Mouse (Mus musculus): Measurements from ENCODE around the gene Gprc5c. TPM values are rescaled to one million over a fixed set of nuclear protein-coding genes. Genes with fewer than 3 reads are reported as not detected.

Gene Gprc5c
- polyA plus RNA-seq, 1 experiment from 2014 or later, result 23.9 TPM

DNA sequence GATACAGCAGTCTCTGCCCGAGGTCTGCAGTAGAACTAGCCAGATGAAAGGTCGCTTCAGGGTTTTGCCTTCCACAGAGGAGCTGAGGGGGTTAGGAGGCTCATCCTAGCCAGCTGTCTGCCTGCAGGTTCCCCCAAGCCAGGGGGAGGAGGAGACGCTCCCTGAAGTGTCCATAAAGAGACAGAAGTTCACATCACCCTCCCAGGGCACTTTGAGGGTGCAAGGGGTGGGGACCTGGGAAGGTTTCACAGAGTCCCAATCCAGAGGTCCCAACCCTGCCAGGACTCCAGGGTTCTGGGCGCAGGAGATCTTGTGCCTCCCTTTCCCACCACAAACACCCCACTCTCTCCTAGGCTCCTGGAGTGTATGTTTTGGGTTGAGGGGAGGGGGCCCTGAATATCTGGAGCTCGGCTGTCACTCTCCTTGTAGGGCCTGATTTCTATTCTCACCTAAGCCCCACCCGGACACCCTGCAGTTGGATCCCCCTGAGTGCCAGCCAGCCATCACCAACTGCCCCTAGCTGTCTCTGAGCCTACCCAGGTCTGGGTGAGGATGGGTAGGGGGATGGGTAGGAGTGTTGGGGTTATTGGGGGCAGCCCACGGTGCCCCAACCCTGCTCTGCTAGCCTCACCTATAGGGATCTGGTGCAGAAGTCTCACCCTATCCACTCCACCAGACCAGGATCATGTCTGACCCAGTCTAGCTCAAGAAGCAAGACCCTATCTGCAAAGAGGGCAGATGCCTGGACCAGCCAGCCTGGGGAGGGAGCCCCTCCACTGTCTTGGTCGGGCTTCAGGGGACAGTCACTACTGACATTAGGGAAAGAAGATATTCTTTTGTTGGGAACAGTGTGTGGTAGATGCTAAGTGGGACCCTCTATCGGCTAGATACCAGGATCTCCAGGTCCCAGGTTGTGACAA is 23.5 kb downstream of the Gprc5c start:
- Histone ChIP-seq H3K4me2 (replicated peaks) (no peak overlapping the region), H3K27me3 (replicated peaks) (no peaks in the 10 kb centered on the region), H3K27ac (no peak overlapping the region), H3K36me3 (no peaks in the 10 kb centered on the region), H3K9me3 (no peaks in the 10 kb centered on the region), H3K4me1 (peaks cover 20% of the 10 kb centered on the region), H3K9ac (no peak overlapping the region), H3K4me3 (no peak overlapping the region)
- ATAC-seq (ENCODE audit: low FRiP score, low read depth), result peak; percentile 41; the same call in 1 of the 2 replicates
- WGBS, result 61% methylated on average over 9 of the region's 9 CpGs

DNA sequence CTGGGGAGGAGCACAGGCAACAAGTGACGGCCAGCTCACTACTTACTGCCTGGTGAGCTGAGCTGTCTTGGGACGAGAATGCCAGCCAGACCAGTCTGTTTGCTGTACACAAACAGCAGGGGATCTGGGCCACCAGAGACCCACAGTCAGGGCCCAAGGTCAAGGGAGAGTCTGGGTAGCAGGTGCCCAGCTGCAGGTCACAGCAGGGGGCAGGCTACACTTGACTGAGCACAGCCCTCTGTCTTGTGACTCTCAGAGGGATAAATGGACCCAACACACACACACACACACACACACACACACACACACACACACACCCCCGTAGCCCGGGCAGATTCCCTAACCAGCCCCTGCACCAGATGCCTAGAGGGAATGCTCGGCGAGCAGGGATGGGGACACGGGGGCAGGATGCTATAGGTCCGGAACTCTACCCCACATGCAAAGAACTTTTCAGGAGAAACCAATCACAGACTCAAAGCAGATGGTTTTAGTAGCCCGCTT is 24.4 kb downstream of the Gprc5c start:
- Histone ChIP-seq H3K27ac (no peak overlapping the region), H3K27me3 (replicated peaks) (no peaks in the 10 kb centered on the region), H3K4me1 (peaks cover 20% of the 10 kb centered on the region), H3K4me3 (no peak overlapping the region), H3K4me2 (replicated peaks) (no peak overlapping the region), H3K9me3 (no peaks in the 10 kb centered on the region), H3K9ac (no peak overlapping the region), H3K36me3 (no peaks in the 10 kb centered on the region)
- no peak for ATAC-seq (ENCODE audit: low FRiP score, low read depth)
- WGBS, result 7% methylated on average over 9 of the region's 9 CpGs

DNA sequence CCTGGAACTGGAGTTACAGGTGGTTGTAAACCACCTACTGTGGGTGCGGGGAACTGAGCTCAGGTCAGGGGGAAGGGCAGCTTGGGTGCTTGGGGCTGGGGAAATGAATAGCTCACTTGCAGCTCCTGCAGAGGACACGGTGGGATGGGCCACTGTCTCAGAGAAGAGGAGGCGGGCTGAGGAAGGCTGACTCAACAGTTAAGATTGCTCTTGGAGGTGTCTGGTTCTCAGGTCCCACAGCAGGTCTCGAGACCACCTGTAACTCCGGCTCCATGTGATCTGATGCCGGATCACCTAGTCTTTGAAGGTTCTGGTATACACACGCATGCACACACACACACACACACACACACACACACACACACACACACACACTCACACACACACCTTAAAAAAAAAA is 25.2 kb downstream of the Gprc5c start:
- Histone ChIP-seq H3K4me2 (replicated peaks) (no peak overlapping the region), H3K36me3 (no peaks in the 10 kb centered on the region), H3K27ac (no peak overlapping the region), H3K27me3 (replicated peaks) (no peaks in the 10 kb centered on the region), H3K4me3 (no peak overlapping the region), H3K9me3 (no peaks in the 10 kb centered on the region), H3K9ac (no peak overlapping the region), H3K4me1 (peaks cover 20% of the 10 kb centered on the region)
- ATAC-seq (ENCODE audit: low FRiP score, low read depth), result no peak
- 27% methylated on average over 7 of the region's 7 CpGs for WGBS

GRCm38 (mm10) chr11:114876621-114877020 is 25.7 kb downstream of the Gprc5c start:
- H3K4me1 ChIP-seq, result peaks cover 20% of the 10 kb centered on the region
- no peak for ATAC-seq (ENCODE audit: low FRiP score, low read depth)
- WGBS, result 61% methylated on average over 2 of the region's 2 CpGs

DNA sequence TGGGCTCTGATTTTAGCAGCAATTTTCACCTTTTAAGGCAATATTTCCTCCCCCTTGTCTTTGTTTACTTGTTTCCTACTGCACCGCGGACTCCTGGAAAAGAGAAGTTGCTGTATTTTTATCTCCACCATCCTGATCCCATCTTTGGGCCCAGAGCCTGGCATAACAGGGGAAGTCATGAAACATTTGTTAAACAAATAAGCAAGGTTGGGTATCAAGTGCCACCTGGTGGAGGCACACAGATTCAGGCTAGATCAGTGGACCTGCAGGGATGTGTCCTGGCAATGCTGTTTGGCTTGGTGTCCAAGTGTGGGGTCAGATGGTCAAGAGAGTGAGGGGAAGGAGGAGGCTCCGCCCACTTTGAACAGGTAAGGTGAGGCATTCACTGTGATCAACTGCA is 26.2 kb downstream of the Gprc5c start:
- Histone ChIP-seq H3K9ac (no peak overlapping the region), H3K4me2 (replicated peaks) (no peak overlapping the region), H3K27ac (no peak overlapping the region), H3K36me3 (no peaks in the 10 kb centered on the region), H3K27me3 (replicated peaks) (no peaks in the 10 kb centered on the region), H3K4me1 (peaks cover 20% of the 10 kb centered on the region), H3K4me3 (no peak overlapping the region), H3K9me3 (no peaks in the 10 kb centered on the region)
- ATAC-seq (ENCODE audit: low FRiP score, low read depth), result no peak
- WGBS, result 69% methylated on average over 3 of the region's 3 CpGs

More at GRCm38 (mm10) chr11:114876621-114877020, 25.7 kb downstream of the Gprc5c start:
- Histone ChIP-seq H3K4me3 (no peak overlapping the region), H3K4me2 (replicated peaks) (no peak overlapping the region), H3K9ac (no peak overlapping the region), H3K27ac (no peak overlapping the region), H3K27me3 (replicated peaks) (no peaks in the 10 kb centered on the region), H3K9me3 (no peaks in the 10 kb centered on the region), H3K36me3 (no peaks in the 10 kb centered on the region)

DNA sequence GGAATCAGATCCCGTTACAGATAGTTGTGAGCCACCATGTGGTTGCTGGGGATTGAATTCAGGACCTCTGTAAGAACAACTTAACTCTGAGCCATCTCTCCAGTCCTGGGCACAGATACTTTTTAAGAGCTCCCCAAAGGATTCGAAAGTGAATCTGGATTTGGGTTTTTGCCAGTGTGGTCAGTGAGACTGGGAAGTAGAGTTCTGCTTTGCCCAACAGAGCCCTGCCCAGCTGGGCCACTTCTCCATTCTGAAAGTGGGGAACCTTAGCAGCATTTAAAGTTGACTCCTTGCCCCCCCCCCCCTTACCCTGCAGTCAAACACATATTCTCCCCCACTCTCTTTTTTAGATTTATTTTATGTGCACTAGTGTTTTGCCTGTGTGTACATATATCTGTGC is 28.7 kb downstream of the Gprc5c start:
- Histone ChIP-seq H3K4me3 (no peak overlapping the region), H3K9ac (no peak overlapping the region), H3K27ac (no peak overlapping the region), H3K36me3 (no peaks in the 10 kb centered on the region), H3K4me1 (0 out of 2 replicates have a peak, but pooled peaks cover 7% of the 10 kb centered on the region), H3K4me2 (replicated peaks) (no peak overlapping the region), H3K9me3 (no peaks in the 10 kb centered on the region), H3K27me3 (replicated peaks) (no peaks in the 10 kb centered on the region)
- ATAC-seq (ENCODE audit: low FRiP score, low read depth), result no peak
- 87% methylated on average over 2 of the region's 2 CpGs for WGBS

- no peak overlapping the region for H3K27ac ChIP-seq
- H3K9me3 ChIP-seq, result no peaks in the 10 kb centered on the region
- no peak overlapping the region for H3K9ac ChIP-seq
- H3K36me3 ChIP-seq, result no peaks in the 10 kb centered on the region
- H3K4me2 ChIP-seq (replicated peaks), result no peak overlapping the region
- ATAC-seq (ENCODE audit: low FRiP score, low read depth), result no peak
- H3K27me3 ChIP-seq (replicated peaks), result no peaks in the 10 kb centered on the region
- 0 out of 2 replicates have a peak, but pooled peaks cover 5% of the 10 kb centered on the region for H3K4me1 ChIP-seq
- no peak overlapping the region for H3K4me3 ChIP-seq
Observed at GRCm38 (mm10) chr11:114880185-114880584, 29.2 kb downstream of the Gprc5c start.

DNA sequence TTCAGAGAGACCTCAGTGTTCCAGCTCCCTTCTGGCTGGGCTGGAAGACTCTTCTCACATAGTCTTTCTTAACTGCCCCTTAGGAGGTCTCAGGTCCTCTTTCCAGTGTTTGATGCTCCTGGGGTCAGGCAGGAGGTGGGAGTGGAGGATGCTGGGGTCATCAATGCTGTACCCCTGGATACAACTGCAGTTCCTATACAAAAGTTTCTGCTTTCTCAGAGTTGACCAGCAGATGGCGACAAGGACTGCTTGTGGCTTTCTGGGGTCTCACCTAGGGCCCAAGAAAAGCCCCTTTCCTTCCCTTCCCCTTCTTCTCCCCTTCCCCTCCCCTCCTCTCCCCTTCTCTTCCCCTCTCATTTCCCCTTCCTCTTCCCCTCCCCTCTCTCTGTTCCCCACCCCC is 29.6 kb downstream of the Gprc5c start:
- H3K9ac ChIP-seq, result no peak overlapping the region
- no peaks in the 10 kb centered on the region for H3K36me3 ChIP-seq
- WGBS, result 7% methylated on average over 1 of the region's 1 CpGs
- no peak for ATAC-seq (ENCODE audit: low FRiP score, low read depth)
- H3K4me1 ChIP-seq, result 0 out of 2 replicates have a peak, but pooled peaks cover under 1% of the 10 kb centered on the region
- no peak overlapping the region for H3K27ac ChIP-seq
- no peaks in the 10 kb centered on the region for H3K9me3 ChIP-seq
- H3K27me3 ChIP-seq (replicated peaks), result no peaks in the 10 kb centered on the region
- no peak overlapping the region for H3K4me3 ChIP-seq
- no peak overlapping the region for H3K4me2 ChIP-seq (replicated peaks)

GRCm38 (mm10) chr11:114883251-114883789 is 32.4 kb downstream of the Gprc5c start:
- Histone ChIP-seq H3K4me2 (replicated peaks) (no peak overlapping the region), H3K27me3 (replicated peaks) (0 out of 2 replicates have a peak, but pooled peaks cover 3% of the 10 kb centered on the region), H3K27ac (no peak overlapping the region), H3K36me3 (no peaks in the 10 kb centered on the region), H3K9ac (no peak overlapping the region), H3K4me3 (no peak overlapping the region), H3K4me1 (no peaks in the 10 kb centered on the region), H3K9me3 (no peaks in the 10 kb centered on the region)
- ATAC-seq (ENCODE audit: low FRiP score, low read depth), result no peak
- WGBS, result 95% methylated on average over 4 of the region's 4 CpGs

DNA sequence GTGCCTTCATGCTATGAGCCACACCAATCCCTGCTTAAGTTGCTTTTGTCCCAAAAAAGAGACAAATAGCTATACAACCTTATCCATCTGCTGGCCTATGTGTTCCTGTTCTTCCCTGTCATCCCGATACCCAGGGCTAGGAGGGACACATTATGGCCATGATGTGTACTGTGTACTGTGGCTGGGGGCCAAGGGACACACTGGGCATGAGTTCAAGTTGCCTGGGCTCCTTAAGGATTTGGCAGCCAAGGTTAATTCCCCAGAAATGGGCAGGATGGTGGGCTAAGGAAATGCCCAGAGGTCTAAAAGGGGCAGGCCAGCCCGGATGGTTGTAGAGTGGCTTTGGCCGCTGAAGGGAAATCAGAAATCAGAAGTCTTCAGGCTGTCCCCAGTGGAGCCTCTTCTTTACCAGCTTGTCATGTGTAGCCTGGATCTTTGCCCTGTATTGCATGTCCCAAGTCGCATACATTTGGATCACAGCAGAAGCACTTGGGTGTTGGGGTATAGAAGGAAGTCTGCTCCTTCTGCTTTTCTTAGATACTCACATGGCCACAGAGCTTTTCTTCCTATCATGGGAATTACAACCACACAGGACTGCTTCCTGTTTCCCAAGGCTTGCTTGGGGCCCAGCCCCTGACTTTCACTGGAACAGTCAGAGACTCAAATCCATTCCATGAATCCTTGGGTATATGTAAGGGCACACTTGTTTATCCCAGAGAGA is 33.6 kb downstream of the Gprc5c start:
- WGBS, result 95% methylated on average over 4 of the region's 4 CpGs
- ATAC-seq (ENCODE audit: low FRiP score, low read depth), result no peak
- no peak overlapping the region for H3K27ac ChIP-seq
- 0 out of 2 replicates have a peak, but pooled peaks cover 3% of the 10 kb centered on the region for H3K27me3 ChIP-seq (replicated peaks)
- H3K4me3 ChIP-seq, result no peak overlapping the region
- H3K9me3 ChIP-seq, result no peaks in the 10 kb centered on the region
- H3K4me2 ChIP-seq (replicated peaks), result no peak overlapping the region
- H3K4me1 ChIP-seq, result no peaks in the 10 kb centered on the region
- no peak overlapping the region for H3K9ac ChIP-seq
- no peaks in the 10 kb centered on the region for H3K36me3 ChIP-seq

DNA sequence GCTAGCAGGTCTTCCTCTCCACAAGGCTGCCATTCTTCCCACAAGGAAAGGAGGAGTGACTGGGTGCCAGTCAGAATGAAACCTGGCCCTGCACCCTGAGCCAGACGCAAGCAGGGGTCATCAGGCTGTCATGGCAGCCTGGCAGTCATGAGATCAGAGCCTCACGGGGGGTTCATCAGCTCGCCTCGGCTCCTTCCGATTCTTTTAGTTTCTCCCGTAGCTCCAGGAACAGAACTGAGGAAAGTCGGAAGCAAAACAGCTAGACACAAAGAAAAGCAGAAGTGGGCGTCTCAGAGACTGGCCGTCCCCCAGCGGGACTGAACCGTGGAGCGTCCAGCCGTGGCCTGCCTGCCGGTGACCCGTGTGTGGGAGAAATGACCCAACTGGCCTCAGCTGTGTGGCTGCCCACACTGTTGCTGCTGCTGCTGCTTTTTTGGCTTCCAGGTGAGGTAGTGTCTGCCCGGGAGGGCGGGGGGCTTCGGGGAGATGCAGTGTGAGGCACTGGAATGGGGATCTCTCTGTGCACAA is 39.1 kb downstream of the Gprc5c start, which contains the start of gene Cd300a:
TSS of gene Cd300a (plus strand) at position 51 of the 528 bp plus-strand sequence.
- 67% methylated on average over 18 of the region's 18 CpGs for WGBS
- H3K27ac ChIP-seq, result no peak within 1 kb of the TSS
- H3K4me2 ChIP-seq (replicated peaks), result no peak within 1 kb of the TSS
- H3K27me3 ChIP-seq (replicated peaks), result 0 out of 2 replicates have a peak, but pooled peaks cover 3% of the 10 kb centered on the region
- H3K9me3 ChIP-seq, result no peaks in the 10 kb centered on the region
- no peak within 1 kb of the TSS for H3K4me3 ChIP-seq
- no peaks in the 10 kb centered on the region for H3K4me1 ChIP-seq
- no peaks in the 10 kb centered on the region for H3K36me3 ChIP-seq
- no peak within 1 kb of the TSS for H3K9ac ChIP-seq
- ATAC-seq (ENCODE audit: low FRiP score, low read depth), result no peak

GRCm38 (mm10) chr11:114890542-114890941 is 39.6 kb downstream of the Gprc5c start:
- Histone ChIP-seq H3K4me3 (no peak overlapping the region), H3K9me3 (no peaks in the 10 kb centered on the region), H3K4me2 (replicated peaks) (no peak overlapping the region), H3K9ac (no peak overlapping the region), H3K27ac (no peak overlapping the region), H3K27me3 (replicated peaks) (0 out of 2 replicates have a peak, but pooled peaks cover 3% of the 10 kb centered on the region), H3K36me3 (no peaks in the 10 kb centered on the region), H3K4me1 (no peaks in the 10 kb centered on the region)
- 65% methylated on average over 5 of the region's 5 CpGs for WGBS
- ATAC-seq (ENCODE audit: low FRiP score, low read depth), result no peak
